Mouse (Mus musculus) inflammation-experienced regulatory T-cells, adult 6 months (primary cell): Measurements from ENCODE around the gene Ugt1a6a. TPM values are rescaled to one million over a fixed set of nuclear protein-coding genes. Genes with fewer than 3 reads are reported as not detected.
"Not testable (repeated sequence)": the region's sequence is repeated elsewhere in the genome, so short reads cannot be mapped to it uniquely, and the experiment has no call there.

Experiments
- ATAC-seq: one replicate; pipeline ENCODE4 v1.8.0; 2017
- polyA plus RNA-seq, 3 experiments: library from polyadenylated mRNA; unstranded; fragments of 100-300 nt; shearing (Covaris generic); gene quantifications; one replicate each; pipeline ENCODE4 v1.2.1; 2017

The Ugt1a6a gene
- polyA plus RNA-seq: under 1 TPM in 2 of 3 experiments, not detected in 1; 0.19 to 0.98 TPM

GRCm38 (mm10) chr1:88134457-88135011 lies at the start of gene Ugt1a6a:
TSS of gene Ugt1a6a (plus strand) at chr1:88134809.
- ATAC-seq: not testable (repeated sequence)

DNA sequence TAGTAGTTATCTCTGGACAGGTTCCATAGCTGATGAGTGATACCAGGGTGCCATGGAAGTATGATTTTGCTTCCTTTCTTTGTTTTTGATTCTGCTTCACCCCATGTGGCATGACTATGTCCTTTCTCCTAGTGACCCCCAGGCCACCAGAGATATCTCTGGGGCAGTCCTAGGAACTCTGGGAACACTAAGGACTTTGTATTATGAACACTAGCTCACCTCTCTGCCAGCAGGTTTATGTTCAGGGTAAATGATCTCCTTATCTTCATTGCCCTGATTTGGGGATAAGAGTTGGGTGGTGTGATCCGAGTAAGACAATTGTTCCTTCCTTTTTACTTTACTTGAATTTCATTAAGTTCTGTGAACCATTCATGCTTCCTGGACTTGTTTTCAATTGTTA lies 48.5 kb upstream of the Ugt1a6a start:
- ATAC-seq: no peak

- no peak for ATAC-seq
Observed at GRCm38 (mm10) chr1:88087513-88087912, 47.1 kb upstream of the Ugt1a6a start, which contains the start of gene Ugt1a8. TSS of gene Ugt1a8 (plus strand) at chr1:88087813.

- ATAC-seq: no peak
Observed at GRCm38 (mm10) chr1:88092341-88092740, 42.3 kb upstream of the Ugt1a6a start.

- peak; percentile 21 for ATAC-seq
Observed at GRCm38 (mm10) chr1:88094270-88094676, 40.3 kb upstream of the Ugt1a6a start.

DNA sequence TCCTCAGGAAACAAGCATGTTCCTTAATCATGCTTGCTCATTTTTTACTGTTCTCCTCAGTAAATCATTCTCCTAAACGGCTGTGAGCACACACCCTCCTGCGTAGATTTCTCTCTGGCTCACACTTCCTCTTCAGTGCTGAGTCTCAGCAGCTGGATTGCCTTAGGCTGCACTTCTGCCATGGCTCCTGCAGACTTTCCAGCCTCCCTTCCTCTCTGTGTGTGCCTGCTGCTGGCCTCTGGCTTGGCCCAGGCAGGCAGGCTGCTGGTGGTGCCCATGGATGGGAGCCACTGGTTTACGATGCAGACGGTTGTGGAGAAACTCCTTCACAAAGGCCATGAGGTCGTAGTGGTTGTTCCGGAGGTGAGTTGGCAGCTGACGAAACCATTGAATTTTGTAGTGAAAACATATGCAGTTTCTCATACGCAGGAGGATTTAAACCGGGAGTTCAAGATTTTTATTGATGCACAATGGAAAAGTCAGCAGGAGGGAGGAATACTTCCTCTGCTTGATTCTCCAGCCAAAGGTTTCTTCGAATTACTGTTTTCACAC lies 39.6 kb upstream of the Ugt1a6a start, which contains the start of gene Ugt1a7c:
Ugt1a7c (plus strand) TSS at position 122 of the 552 bp plus-strand sequence.
- ATAC-seq: no peak

- ATAC-seq: not testable (repeated sequence)
Observed at GRCm38 (mm10) chr1:88098546-88098945, 36.1 kb upstream of the Ugt1a6a start.

GRCm38 (mm10) chr1:88099691-88100090 lies 34.9 kb upstream of the Ugt1a6a start:
- ATAC-seq: not testable (repeated sequence)

- ATAC-seq: not testable (repeated sequence)
Observed at GRCm38 (mm10) chr1:88103019-88103418, 31.6 kb upstream of the Ugt1a6a start, which contains the start of gene Ugt1a6b. TSS of gene Ugt1a6b (plus strand) at chr1:88103252.

DNA sequence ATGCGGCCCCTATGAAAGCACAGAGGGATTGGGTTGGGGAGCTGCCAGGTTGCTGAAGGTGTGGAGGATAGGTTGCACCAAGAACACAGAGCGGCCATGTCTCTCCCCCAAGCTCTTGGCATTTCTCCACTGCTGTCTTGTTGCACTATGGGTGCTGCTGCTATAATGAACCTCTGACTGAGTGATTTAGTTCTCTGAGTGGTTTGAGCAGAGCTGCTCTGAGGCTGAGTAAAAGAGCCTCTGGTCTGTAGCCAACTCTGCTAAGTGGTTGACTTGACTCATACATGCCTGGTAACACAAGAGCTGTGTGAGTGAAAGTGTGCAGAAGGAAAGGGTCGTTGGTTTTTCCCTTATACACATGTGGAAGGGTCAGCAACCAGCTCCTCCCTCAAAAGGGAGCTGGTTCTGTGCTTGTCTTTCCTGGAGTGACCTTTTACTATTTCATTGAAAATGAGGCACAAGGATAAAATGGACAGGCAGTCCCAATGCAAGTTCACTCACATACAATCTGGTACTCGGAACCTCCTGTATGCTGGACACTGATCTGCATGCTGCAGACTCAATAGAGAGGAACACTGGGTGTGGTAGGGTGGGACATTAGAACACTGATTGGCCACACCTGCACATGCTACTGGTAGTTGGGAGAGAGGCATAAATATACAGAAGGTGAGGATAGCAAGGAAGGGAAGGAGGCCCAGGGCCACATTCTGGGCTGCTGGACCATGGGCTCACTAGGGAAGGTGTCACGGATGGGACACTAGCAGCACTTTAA lies 30.7 kb upstream of the Ugt1a6a start:
- ATAC-seq: not testable (repeated sequence)

- ATAC-seq: no peak
Observed at GRCm38 (mm10) chr1:88104667-88105430, 29.8 kb upstream of the Ugt1a6a start.

DNA sequence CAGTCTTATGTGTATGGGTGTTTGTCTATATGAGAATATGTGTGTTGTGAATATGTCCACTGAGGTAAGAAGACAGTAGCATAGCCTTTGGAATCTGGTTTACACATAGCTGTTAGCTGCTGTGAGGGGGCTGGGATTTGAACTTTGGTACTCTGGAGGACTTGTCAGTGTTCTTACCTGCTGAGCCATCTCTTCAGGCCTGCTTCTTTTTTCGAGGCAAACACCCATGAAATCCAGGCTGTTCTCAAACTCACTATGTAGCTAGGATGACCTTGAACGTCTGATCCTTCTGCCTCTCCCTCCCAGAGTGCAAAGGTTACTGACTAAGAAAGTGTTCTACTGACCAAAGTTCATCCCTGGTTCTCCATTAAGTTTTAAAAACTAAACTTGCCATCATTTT lies 29.0 kb upstream of the Ugt1a6a start:
- no peak for ATAC-seq

- not testable (repeated sequence) for ATAC-seq
Observed at GRCm38 (mm10) chr1:88109027-88109557, 25.5 kb upstream of the Ugt1a6a start.

DNA sequence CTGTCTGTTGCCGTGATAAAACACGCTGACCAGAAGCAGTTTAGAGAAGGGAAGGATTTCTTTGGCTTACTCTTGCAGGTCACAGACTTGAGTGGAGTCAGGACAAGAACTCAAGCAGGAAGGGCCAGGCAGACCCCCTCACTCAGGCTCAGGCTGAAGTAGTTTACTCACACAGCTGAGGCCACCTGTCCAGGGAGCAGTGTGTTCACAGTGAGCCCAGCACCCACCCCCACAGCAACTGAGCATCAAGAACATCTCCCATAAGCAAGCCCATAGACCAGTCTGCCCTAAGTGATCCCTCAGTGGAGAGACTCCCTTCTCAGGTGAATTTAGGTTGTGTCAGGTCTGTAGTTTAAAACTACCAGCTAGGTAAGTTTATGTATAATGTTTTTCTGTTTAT lies 25.0 kb upstream of the Ugt1a6a start:
- ATAC-seq: not testable (repeated sequence)

- ATAC-seq: not testable (repeated sequence)
Observed at GRCm38 (mm10) chr1:88112769-88113168, 21.8 kb upstream of the Ugt1a6a start.

GRCm38 (mm10) chr1:88120550-88120949 lies 14.1 kb upstream of the Ugt1a6a start:
- ATAC-seq: not testable (repeated sequence)

GRCm38 (mm10) chr1:88121521-88121920 lies 13.1 kb upstream of the Ugt1a6a start:
- not testable (repeated sequence) for ATAC-seq

- not testable (repeated sequence) for ATAC-seq
Observed at GRCm38 (mm10) chr1:88125827-88126360, 8.7 kb upstream of the Ugt1a6a start.

DNA sequence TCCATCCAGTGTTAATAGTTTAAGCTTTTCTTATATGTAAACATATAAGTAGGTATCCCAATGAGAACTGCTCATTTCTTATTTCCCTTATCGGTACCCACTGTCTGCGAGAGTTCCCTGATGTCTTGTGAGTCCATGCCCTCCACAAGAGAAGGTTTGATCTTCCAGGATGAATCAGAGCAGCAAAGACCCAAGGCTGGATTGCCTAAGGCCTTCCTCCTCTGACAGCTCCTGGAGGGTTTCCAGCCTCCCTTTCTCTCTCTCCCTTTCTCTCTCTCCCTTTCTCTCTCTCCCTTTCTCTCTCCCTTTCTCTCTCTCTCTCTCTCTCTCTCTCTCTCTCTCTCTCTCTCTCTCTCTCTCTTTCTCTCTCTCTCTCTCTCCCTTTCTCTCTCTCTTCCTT lies 5.5 kb upstream of the Ugt1a6a start:
- ATAC-seq: not testable (repeated sequence)

- not testable (repeated sequence) for ATAC-seq
Observed at GRCm38 (mm10) chr1:88130223-88130622, 4.4 kb upstream of the Ugt1a6a start.

DNA sequence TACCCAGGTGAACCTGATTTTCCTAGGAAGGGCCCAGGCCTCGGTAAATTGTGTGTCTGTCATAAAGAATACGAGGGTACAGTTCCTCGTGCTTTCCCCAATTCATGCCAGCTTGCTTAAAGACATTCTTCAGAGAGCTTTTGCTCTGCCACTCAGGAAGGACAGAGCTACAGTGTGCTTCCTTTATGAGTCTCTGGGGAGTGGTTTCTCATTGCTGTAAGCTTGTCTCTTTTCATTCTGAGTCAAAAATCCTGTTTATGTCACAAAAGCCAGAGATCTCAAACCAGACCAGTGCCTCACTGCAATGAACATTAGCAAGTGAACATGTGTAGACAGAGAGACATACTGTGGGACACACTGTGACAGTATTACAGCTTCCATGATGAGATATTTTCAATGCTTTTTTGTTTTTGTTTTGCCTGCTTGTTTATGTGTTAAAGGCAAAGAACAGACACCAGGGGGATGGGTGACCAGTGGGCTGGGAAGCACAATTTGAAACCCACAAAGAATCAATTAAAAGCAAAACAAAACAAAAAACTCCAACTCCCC lies 627 bp upstream of the Ugt1a6a start:
- no peak for ATAC-seq
